Mouse (Mus musculus) cortical plate, adult 2 months (tissue): ENCODE results near the gene Odf3l2. TPM values are rescaled to one million over a fixed set of nuclear protein-coding genes. Genes with fewer than 3 reads are reported as not detected.

Source experiments
- H3K27ac ChIP-seq: fragments of 200-500 bp; 2 replicates; pipeline ENCODE4 v1.5.1; 2012; ENCODE audit warnings: low read length, control low read depth, inconsistent platforms; ENCODE audit not compliant: insufficient read depth
- H3K4me1 ChIP-seq: fragments of 200-500 bp; 2 replicates; pipeline ENCODE4 v1.6.1; 2011; ENCODE audit warnings: low read length; ENCODE audit not compliant: control insufficient read depth, insufficient read depth
- H3K4me3 ChIP-seq: fragments of 200-500 bp; 2 replicates; pipeline ENCODE4 v1.5.1; 2011; ENCODE audit warnings: mild to moderate bottlenecking, low read length, control low read depth; ENCODE audit not compliant: insufficient read depth
- CTCF ChIP-seq: fragments of 200-500 bp; IDR thresholded peaks from 2 replicates; pipeline ENCODE4 v1.5.1; 2011; ENCODE audit warnings: mild to moderate bottlenecking, control low read depth, low read length; ENCODE audit not compliant: insufficient read depth; ENCODE audit errors: extremely low read depth
- POLR2A ChIP-seq: fragments of 200-500 bp; IDR thresholded peaks from 2 replicates; pipeline ENCODE4 v1.6.1; 2011; ENCODE audit warnings: mild to moderate bottlenecking, low read length, control low read depth; ENCODE audit not compliant: insufficient read depth; ENCODE audit errors: extremely low read depth
- polyA plus RNA-seq: library from polyadenylated mRNA; depleted of rRNA; stranded (reverse); fragments of >200 nt; gene quantifications from 2 replicates; pipeline ENCODE4 v1.2.3, GENCODE M21; 2012

Gene Odf3l2
- polyA plus RNA-seq, 1 experiment, result 0.17 TPM

DNA sequence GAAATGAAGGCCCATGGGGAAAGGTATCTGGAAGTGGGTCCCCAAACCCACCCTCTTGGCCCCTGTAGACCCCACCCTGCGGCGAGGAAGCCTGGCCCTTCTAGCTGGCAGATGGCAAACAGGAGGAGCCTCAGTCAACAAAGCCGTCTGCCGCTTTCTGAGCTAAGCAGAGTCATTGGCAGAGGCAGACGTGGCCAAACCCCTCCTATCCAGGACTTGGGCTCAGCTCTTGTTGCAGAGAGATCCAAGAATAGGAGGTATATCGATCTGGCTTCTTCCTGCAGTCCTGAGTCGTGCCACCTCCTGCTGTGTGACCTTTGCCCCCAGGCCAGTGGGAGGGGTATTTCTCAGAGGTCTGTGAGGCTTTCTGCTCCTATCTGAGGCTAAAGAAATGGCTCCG lies 29.7 kb downstream of the Odf3l2 start:
- 0 out of 2 replicates have a peak, but pooled peaks cover 2% of the 10 kb centered on the region for H3K4me1 ChIP-seq
- H3K27ac ChIP-seq, result no peak overlapping the region
- no peak overlapping the region for H3K4me3 ChIP-seq
- no peak for TF ChIP-seq CTCF
- 0 out of 2 replicates have a peak, but pooled peaks have one; percentile 6 for TF ChIP-seq POLR2A

DNA sequence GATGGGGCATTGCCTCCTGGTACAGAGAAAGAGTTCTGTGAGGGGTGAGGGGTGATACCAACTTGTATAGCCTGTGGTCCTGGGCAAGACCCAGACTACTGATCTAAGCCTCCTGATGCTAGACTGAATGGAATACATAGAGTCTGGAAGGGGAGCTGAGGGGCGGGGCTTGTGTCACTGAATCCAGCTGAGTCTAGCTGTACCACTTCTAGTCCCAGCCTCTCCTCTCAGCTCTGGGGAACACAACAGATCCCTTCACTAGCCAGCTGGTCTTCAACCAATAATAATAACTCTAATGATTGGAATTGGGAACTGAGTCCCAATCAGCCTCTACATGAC lies 31.3 kb downstream of the Odf3l2 start:
- peak overlapping the region; percentile 46; the same call in 1 of the 2 replicates for H3K4me3 ChIP-seq
- TF ChIP-seq CTCF, result no peak
- no peak for TF ChIP-seq POLR2A
- no peak overlapping the region for H3K27ac ChIP-seq
- H3K4me1 ChIP-seq, result 0 out of 2 replicates have a peak, but pooled peaks cover 2% of the 10 kb centered on the region

DNA sequence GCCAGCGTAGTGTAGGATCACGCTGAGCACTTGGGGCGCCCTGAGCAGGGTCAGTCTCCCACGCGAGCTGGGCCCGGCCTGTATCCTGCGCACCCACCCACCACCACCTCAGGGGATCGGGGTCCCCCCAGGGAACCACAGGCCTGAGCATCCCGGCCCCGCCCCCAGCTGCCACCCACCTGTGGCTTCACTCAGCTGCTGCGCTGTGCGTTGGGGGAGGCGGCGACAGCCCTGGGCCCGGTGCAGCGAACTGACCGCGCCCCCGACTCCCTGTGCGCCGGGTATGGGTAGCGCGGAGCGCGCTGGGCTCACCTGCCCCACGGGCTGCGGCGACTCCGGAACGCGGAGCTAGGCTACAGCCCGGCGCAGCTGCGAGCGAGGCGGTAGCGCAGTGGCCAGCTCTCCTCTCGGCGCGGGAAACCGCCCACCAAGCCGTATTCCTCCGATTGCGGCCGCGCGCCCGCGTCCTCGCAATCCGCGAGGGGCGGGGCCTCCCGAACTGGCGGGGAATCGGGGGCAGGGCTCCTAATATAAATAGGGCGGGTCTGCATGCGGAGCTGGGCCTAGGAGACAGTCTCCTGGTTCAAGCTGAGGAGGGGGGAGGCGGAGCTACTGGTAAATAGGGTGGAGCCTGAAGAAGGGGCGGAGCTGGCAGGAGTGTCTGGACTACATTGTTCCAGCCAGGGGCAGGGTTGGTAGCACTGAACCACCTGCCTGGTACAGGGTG lies 31.8 kb downstream of the Odf3l2 start, which contains the start of gene C2cd4c:
TSS of gene C2cd4c (minus strand) at position 448 of the 727 bp plus-strand sequence.
- H3K4me1 ChIP-seq, result 0 out of 2 replicates have a peak, but pooled peaks cover 2% of the 10 kb centered on the region
- peak within 1 kb of the TSS; percentile 46 for H3K4me3 ChIP-seq
- no peak for TF ChIP-seq CTCF
- TF ChIP-seq POLR2A, result no peak
- H3K27ac ChIP-seq, result no peak within 1 kb of the TSS

DNA sequence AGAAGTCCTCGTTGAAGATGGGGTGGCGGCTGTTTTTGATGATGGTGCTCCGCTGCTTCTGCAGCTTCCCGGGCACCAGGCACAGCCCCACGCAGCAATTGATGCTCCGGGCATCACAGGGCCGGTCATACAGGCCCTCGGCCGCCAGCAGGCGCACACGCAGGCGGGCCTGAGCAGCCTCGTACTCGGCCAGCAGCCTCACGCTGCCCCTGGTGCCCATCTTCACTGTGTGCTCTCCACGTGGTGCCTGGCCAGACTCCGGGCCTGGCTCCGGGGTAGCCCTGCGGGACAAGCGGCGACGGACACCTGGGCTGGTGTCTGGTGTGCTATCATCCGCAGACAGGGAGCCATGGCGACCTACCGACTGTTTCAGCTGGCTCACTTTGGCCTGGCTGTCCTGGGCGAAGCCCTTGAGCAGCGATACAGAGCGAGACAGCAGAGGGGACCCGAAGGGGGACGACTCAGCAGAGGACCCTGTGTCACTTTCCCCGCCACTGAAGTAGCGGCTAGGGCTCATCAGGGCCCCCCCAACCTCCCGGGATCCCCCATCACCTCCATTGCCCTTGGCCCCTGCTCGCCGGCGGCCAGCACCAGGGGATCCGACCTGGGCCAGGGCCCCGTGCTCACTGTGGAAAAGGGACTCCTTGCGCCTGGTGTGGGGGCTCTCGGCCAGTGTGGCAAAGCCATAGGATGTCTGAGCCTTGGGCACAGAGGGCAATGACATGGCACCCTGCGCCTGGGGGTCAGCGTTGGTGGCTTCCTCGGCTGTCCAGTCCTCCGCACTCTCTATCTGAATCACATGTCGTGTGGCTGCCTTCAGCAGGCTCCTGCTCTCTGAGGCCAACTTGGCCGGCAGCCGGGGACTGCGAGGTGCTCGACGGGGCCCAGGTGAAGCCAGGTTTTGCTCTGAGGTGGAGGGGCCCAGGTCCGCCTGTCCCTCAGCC lies 33.1 kb downstream of the Odf3l2 start:
- H3K4me3 ChIP-seq, result no peak overlapping the region
- peaks cover 5% of the 10 kb centered on the region; the same call in 1 of the 2 replicates for H3K4me1 ChIP-seq
- H3K27ac ChIP-seq, result no peak overlapping the region
- TF ChIP-seq POLR2A (no peak), CTCF (no peak)

DNA sequence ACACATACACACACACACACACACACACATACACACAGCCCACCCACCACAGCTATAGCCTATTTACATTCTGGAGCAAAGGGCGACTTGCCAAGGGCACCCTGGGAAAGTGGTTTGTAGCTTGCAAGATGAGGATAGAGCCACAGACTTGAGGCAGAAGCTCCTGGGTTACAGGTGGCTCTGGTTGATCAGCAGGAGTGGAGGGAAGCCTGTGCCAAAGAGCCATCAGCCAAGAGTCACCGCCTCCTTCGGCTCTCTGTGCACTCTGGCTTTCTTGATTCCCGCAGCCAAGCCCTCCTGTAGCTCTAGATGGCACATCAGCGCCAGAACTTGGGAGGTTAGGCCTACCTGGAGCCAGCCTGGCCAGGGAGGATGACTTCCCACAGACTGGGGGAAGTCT lies 34.2 kb downstream of the Odf3l2 start:
- Histone ChIP-seq H3K27ac (no peak overlapping the region), H3K4me1 (peaks cover 5% of the 10 kb centered on the region; the same call in 1 of the 2 replicates), H3K4me3 (no peak overlapping the region)
- TF ChIP-seq CTCF, result no peak
- no peak for TF ChIP-seq POLR2A

DNA sequence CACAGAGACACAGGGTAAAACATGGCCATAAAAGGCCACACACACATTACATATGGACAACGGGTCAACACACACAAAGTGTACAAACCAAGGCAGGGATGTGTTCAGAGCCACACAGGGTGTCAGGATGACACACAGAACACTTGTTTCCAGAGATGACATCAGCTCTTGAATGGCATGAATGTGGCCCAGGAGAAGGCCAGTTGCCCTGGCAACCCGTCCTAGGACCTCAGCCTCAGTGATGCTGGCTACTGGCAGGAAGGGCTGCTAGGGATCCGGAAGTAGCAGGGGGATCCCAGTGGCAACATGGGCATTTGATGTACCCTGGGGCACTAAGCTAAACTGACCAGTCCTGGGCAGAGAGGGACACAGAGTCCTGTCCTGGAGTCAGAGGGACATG lies 36.3 kb downstream of the Odf3l2 start:
- no peak overlapping the region for H3K27ac ChIP-seq
- TF ChIP-seq POLR2A, result no peak
- no peak for TF ChIP-seq CTCF

DNA sequence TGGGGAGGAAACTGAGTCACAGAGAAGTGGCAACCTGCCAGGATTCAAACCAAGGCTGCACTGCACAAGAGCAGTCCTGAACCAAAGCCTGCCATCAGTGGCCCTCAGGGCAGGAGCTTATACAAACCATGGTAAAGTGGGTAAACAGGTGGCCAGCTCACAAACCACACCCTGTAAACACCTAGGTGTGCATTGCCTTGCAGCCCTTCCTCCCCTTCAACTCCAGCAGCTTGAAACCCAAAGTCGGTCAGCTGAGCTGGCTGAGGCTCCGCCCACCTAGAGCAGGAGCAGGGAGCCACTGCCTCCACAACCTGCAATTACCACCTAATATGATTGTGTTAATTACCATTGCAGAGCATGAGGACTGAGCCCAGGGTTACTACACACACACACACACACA lies 37.6 kb downstream of the Odf3l2 start:
- Histone ChIP-seq H3K27ac (no peak overlapping the region), H3K4me3 (no peak overlapping the region), H3K4me1 (peaks cover 3% of the 10 kb centered on the region; the same call in 1 of the 2 replicates)
- TF ChIP-seq CTCF, result no peak
- TF ChIP-seq POLR2A, result no peak

More for the DNA sequence above, 36.3 kb downstream of the Odf3l2 start:
- H3K4me3 ChIP-seq, result no peak overlapping the region
- H3K4me1 ChIP-seq, result peaks cover 5% of the 10 kb centered on the region; the same call in 1 of the 2 replicates

DNA sequence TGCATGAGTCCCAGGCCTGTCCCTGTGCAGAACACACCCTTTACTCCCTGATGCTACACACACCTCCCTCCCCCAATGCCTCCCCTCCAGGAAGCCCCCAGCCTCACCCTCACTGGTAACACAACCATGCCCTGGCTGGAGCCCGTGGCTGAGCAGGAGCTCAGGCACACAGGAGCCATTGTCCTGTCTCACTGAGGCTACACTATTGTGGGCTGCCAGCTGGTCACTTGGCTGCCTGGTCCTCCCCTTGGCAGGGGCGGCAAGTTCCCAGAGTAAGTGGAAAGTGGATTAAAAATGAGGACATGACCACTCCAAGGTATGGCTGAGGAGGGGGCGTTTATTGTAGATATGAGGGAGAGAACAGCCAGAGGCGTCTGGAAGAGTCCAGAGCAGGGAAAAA lies 39.0 kb downstream of the Odf3l2 start:
- TF ChIP-seq POLR2A (no peak), CTCF (no peak)
- Histone ChIP-seq H3K4me3 (no peak overlapping the region), H3K27ac (no peak overlapping the region), H3K4me1 (peaks cover 3% of the 10 kb centered on the region; the same call in 1 of the 2 replicates)

DNA sequence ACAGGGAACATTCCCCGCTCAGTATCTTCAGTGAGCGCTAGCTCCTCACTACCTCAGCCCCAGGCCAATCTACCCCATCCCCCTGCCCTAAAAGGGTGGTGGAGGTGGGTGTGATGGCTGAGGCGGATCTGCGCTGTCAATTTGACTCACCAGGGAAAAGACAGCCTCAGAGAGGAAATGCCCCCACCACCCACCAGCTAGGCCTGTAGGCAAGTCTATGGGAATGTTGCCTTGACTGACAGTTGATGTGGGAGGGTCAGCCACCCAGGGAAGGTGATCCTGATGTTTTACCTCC lies 47.7 kb downstream of the Odf3l2 start:
- TF ChIP-seq CTCF, result no peak
- TF ChIP-seq POLR2A, result no peak
- Histone ChIP-seq H3K27ac (peak overlapping the region; percentile 47; the same call in 1 of the 2 replicates), H3K4me3 (no peak overlapping the region), H3K4me1 (peaks cover 7% of the 10 kb centered on the region)
